Comparison of ENCODE assay signal across 12 mouse cellular contexts in the genomic region with DNA sequence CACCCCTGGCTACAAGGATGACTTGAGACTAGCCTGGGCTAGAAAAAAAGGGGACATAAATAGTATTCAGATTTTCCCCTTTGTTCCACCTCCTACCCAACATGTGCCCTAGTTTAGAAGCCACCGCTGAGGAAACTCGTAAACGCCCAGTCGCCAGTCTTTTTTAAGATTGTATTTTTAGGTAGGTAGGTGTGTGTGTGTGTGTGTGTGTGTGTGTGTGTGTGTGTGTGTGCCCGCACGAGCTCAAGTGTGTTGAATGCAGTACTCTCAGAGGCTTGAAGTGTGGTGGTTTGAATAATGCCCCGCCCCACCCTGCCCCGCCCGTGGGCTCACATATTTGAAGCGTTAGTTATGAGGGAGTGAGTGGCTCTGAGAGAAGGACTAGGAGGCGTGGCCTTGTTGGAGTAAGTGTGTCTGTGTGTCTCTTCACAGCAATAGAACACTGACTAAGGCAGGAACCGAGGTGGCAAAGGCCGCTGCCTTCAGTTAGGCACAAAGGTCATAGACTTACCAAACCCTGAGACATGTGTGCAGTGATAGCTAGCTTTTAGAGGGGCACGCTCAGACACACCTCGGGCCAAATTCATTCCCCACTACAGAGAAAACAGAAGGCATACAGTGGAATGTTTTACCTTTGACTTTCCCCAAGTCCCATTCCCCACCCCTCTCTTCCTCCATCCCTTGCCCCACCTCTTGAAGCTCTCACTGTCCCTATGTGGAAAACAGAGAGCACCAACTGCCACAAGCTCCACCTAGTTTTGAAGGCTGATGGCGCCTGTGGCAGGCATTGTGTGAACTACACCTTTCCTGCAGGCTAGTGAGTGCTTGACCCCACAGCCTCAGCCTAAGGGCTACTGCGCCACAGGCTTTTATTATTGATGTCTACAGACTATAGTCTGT. TPM values are rescaled to one million over a fixed set of nuclear protein-coding genes. Genes with fewer than 3 reads are reported as not detected.
DNase-seq lines count a peak whose midpoint lies in the region; ATAC-seq lines count a peak whose summit lies in the region.
"Had no signal": no experiment of that assay in that cellular context is flagged by ENCODE, and none has a peak within 500 bp of the region (broad histone marks: within the 10 kb centered on the region; RNA-seq: fewer than 3 reads in every experiment).

No protein-coding gene starts in this region.

- H3K9ac ChIP-seq in midbrain, embryonic 14.5 days (replicated peaks; ENCODE audit: low read length): no peak overlapping the region
- H3K9ac ChIP-seq: heart, embryonic 12.5 days; hindbrain, embryonic 15.5 days had no signal

- DNase-seq in B cell, adult 2 months: peak; percentile 42 to 47
- peak; percentile 46 for DNase-seq in ES-CJ7 (ENCODE audit: low read depth, low spot score)
- peak; percentile 70 for DNase-seq in large intestine, adult 2 months (ENCODE audit: low read depth, low spot score)
- DNase-seq in natural killer cell, adult 2 months (ENCODE audit: low spot score in 2 of 2): peak; percentile 61 to 65
- no peak for DNase-seq in midbrain, embryonic 14.5 days
- no peak for DNase-seq in gastrocnemius, adult 8-10 months (ENCODE audit: low spot score in 2 of 2)
- no peak for DNase-seq in Muller cell, postnatal 12 days (ENCODE audit: inconsistent ontology term)
- DNase-seq: cerebellum, postnatal 36 days had no signal

- H3K27ac ChIP-seq in midbrain, embryonic 14.5 days (replicated peaks; ENCODE audit: low read depth, low read length): no peak overlapping the region
- H3K27ac ChIP-seq: hindbrain, embryonic 15.5 days had no signal

- 27% methylated on average over 17 of the region's 17 CpGs for WGBS in large intestine, adult 2 months
- 87% methylated on average over 17 of the region's 17 CpGs for WGBS in midbrain, embryonic 14.5 days

- H3K27me3 ChIP-seq in midbrain, embryonic 14.5 days (ENCODE audit: control insufficient read depth, insufficient read depth, low read length): no peaks in the 10 kb centered on the region
- H3K27me3 ChIP-seq: heart, embryonic 12.5 days; hindbrain, embryonic 15.5 days had no signal

- no peak overlapping the region for H3K4me2 ChIP-seq in midbrain, embryonic 14.5 days (ENCODE audit: low read length)
- H3K4me2 ChIP-seq: heart, embryonic 12.5 days; hindbrain, embryonic 15.5 days had no signal

- no peaks in the 10 kb centered on the region for H3K9me3 ChIP-seq in midbrain, embryonic 14.5 days (ENCODE audit: control insufficient read depth, low read length)
- H3K9me3 ChIP-seq: hindbrain, embryonic 15.5 days had no signal

- no peaks in the 10 kb centered on the region for H3K4me1 ChIP-seq in midbrain, embryonic 14.5 days (ENCODE audit: control insufficient read depth, insufficient read depth, low read length)

- H3K4me3 ChIP-seq in midbrain, embryonic 14.5 days (replicated peaks; ENCODE audit: low read depth, low read length): no peak overlapping the region
- H3K4me3 ChIP-seq: heart, embryonic 12.5 days; hindbrain, embryonic 15.5 days had no signal

- 0 out of 2 replicates have a peak, but pooled peaks cover under 1% of the 10 kb centered on the region for H3K36me3 ChIP-seq in midbrain, embryonic 14.5 days (ENCODE audit: control insufficient read depth, insufficient read depth, low read length)
- H3K36me3 ChIP-seq: heart, embryonic 12.5 days; hindbrain, embryonic 15.5 days had no signal

- no peak for ATAC-seq in midbrain, embryonic 14.5 days (ENCODE audit: low FRiP score, low TSS enrichment)
- ATAC-seq: forebrain, embryonic 14.5 days; midbrain, embryonic 16.5 days had no signal

RNA-seq across cellular contexts. Expression of gene Bsn, which starts 45.6 kb away (rescaled TPM):
- 2.0 and 2.2 TPM in 2 replicates for polyA plus RNA-seq in large intestine, adult 2 months (2012; rRNA removed)
- polyA plus RNA-seq in midbrain, embryonic 14.5 days (2014; fragmentation: Nextera tagmentation; extraction: Ambion mirVana): 14.2 and 14.7 TPM in 2 replicates
- total RNA-seq in gastrocnemius, adult 8-10 months (2022): under 1 TPM; 0.02 to 0.07 (median 0.04) TPM

RNA-seq across cellular contexts. Expression of gene Apeh, which starts 50.2 kb away (rescaled TPM):
- 173 and 195 TPM in 2 replicates for polyA plus RNA-seq in large intestine, adult 2 months (2012; rRNA removed)
- 38.0 and 43.8 TPM in 2 replicates for polyA plus RNA-seq in midbrain, embryonic 14.5 days (2014; fragmentation: Nextera tagmentation; extraction: Ambion mirVana)
- total RNA-seq in gastrocnemius, adult 8-10 months (2022): 10 to 100 TPM; 29.4 to 43.5 (median 33.6) TPM

Comparison
In these comparisons a context has a peak if more than half of its experiments do, and no peak if none do; other contexts are left out.
1. DNase-seq: peak in B cell, adult 2 months (2 of 2), ES-CJ7 (single experiment), large intestine, adult 2 months (single experiment) and natural killer cell, adult 2 months (2 of 2); none in midbrain, embryonic 14.5 days (single experiment), gastrocnemius, adult 8-10 months (0 of 2) and Muller cell, postnatal 12 days (single experiment).